Mouse (Mus musculus): ENCODE data around the gene Ttc13.
A peak's percentile ranks its signal among the peaks of the same experiment; 100 is the strongest.

Ttc13 gene

GRCm38 (mm10) chr8:124703526-124703925 lies 18.3 kb downstream of the Ttc13 start:
- no peak for DNase-seq (ENCODE audit: low spot score in 2 of 2)

GRCm38 (mm10) chr8:124702183-124702582 lies 19.6 kb downstream of the Ttc13 start:
- DNase-seq (ENCODE audit: low spot score in 2 of 2) = no peak

- DNase-seq (ENCODE audit: low spot score in 2 of 2) = peak; percentile 81 to 86
Observed at GRCm38 (mm10) chr8:124701023-124701422, 20.8 kb downstream of the Ttc13 start.

GRCm38 (mm10) chr8:124700271-124700670 lies 21.5 kb downstream of the Ttc13 start:
- DNase-seq (ENCODE audit: low spot score in 2 of 2) = no peak

- DNase-seq (ENCODE audit: low spot score in 2 of 2) = no peak
Observed at GRCm38 (mm10) chr8:124695424-124696100, 26.2 kb downstream of the Ttc13 start.

- no peak for DNase-seq (ENCODE audit: low spot score in 2 of 2)
Observed at GRCm38 (mm10) chr8:124691706-124692105, 30.1 kb downstream of the Ttc13 start.

- no peak for DNase-seq (ENCODE audit: low spot score in 2 of 2)
Observed at GRCm38 (mm10) chr8:124688899-124689298, 32.9 kb downstream of the Ttc13 start.

GRCm38 (mm10) chr8:124682218-124682617 lies 39.6 kb downstream of the Ttc13 start:
- no peak for DNase-seq (ENCODE audit: low spot score in 2 of 2)

GRCm38 (mm10) chr8:124681792-124682157 lies 40.0 kb downstream of the Ttc13 start:
- no peak for DNase-seq (ENCODE audit: low spot score in 2 of 2)

- DNase-seq (ENCODE audit: low spot score in 2 of 2) = no peak
Observed at GRCm38 (mm10) chr8:124681077-124681791, 40.5 kb downstream of the Ttc13 start.

GRCm38 (mm10) chr8:124678246-124678645 lies 43.5 kb downstream of the Ttc13 start:
- DNase-seq (ENCODE audit: low spot score in 2 of 2) = no peak

- DNase-seq (ENCODE audit: low spot score in 2 of 2) = peak in 1 of 2 experiments; percentile 25
Observed at GRCm38 (mm10) chr8:124677486-124677885, 44.3 kb downstream of the Ttc13 start.

- DNase-seq (ENCODE audit: low spot score in 2 of 2) = no peak
Observed at GRCm38 (mm10) chr8:124677078-124677477, 44.7 kb downstream of the Ttc13 start.

- DNase-seq (ENCODE audit: low spot score in 2 of 2) = no peak
Observed at GRCm38 (mm10) chr8:124676661-124677060, 45.1 kb downstream of the Ttc13 start.

- DNase-seq (ENCODE audit: low spot score in 2 of 2) = no peak
Observed at GRCm38 (mm10) chr8:124672345-124672744, 49.4 kb downstream of the Ttc13 start.

- DNase-seq (ENCODE audit: low spot score in 2 of 2) = no peak
Observed at GRCm38 (mm10) chr8:124668798-124669197, 53.0 kb downstream of the Ttc13 start.

- DNase-seq (ENCODE audit: low spot score in 2 of 2) = no peak
Observed at GRCm38 (mm10) chr8:124664414-124664813, 57.4 kb downstream of the Ttc13 start.

- no peak for DNase-seq (ENCODE audit: low spot score in 2 of 2)
Observed at GRCm38 (mm10) chr8:124663874-124664230, 57.9 kb downstream of the Ttc13 start.

GRCm38 (mm10) chr8:124663112-124663873 lies 58.5 kb downstream of the Ttc13 start, which contains the start of gene 2310022B05Rik:
Gene 2310022B05Rik, minus strand, starts transcription at chr8:124663369.
- DNase-seq (ENCODE audit: low spot score in 2 of 2) = peak; percentile 81 to 83

GRCm38 (mm10) chr8:124662446-124663111 lies 59.2 kb downstream of the Ttc13 start:
- no peak for DNase-seq (ENCODE audit: low spot score in 2 of 2)

GRCm38 (mm10) chr8:124661781-124662180 lies 60.0 kb downstream of the Ttc13 start:
- DNase-seq (ENCODE audit: low spot score in 2 of 2) = no peak

GRCm38 (mm10) chr8:124658415-124658814 lies 63.4 kb downstream of the Ttc13 start:
- peak; percentile 68 to 79 for DNase-seq (ENCODE audit: low spot score in 2 of 2)

Data from spleen, postnatal 36 days (tissue).